Mouse (Mus musculus): ENCODE data around the gene Smim14. TPM values are rescaled to one million over a fixed set of nuclear protein-coding genes. Genes with fewer than 3 reads are reported as not detected.

The Smim14 gene
- total RNA-seq, 1 experiment from 2014 or later: 104 TPM

DNA sequence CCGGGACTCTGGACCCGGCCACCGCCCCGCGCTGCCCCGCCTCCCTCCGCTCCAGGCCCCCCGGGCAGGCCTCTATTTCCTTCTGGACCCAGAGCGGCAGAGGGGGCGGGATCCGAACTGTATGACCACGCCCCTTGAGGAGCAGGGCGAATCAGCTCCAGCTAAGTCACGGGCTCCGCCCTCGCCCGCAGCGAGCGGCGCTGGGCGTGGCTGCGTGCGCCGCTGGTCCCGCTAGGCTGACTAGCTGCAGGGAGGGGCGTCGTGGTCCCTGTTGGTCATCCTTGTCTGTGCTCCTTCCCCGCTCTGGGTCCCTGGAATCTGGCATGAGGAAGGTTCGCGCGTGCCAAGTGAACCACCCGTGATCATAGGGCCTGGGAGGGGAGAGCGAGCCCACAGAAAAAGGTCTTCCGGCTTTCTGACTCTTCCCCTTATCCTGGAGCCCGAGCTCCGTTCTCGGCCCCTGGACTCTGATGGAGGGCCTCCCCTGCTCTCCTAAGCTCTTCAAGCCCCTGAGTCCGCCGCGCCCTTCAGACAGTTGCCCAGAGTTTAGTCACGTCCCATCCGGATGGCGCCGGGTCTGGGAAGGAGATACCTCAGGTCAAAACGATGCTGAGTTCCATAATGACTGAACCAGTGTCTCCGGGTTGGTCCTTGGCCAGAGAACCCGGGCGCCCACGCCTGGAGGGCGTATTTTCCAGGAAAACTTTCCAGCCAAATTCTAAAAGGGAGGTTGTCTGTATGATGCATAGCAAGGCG lies 101.0 kb downstream of the Smim14 start, which contains the start of gene Ugdh:
Gene Ugdh, minus strand, starts transcription at position 144 of the 756 bp plus-strand sequence.
- peak; percentile 96 to 98 for ATAC-seq (replicated peaks in 1 of 2; ENCODE audit: insufficient read depth in 1 of 2, low FRiP score in 2 of 2, low TSS enrichment in 1 of 2, low read depth in 1 of 2, poor library complexity in 2 of 2, severe bottlenecking in 2 of 2)

DNA sequence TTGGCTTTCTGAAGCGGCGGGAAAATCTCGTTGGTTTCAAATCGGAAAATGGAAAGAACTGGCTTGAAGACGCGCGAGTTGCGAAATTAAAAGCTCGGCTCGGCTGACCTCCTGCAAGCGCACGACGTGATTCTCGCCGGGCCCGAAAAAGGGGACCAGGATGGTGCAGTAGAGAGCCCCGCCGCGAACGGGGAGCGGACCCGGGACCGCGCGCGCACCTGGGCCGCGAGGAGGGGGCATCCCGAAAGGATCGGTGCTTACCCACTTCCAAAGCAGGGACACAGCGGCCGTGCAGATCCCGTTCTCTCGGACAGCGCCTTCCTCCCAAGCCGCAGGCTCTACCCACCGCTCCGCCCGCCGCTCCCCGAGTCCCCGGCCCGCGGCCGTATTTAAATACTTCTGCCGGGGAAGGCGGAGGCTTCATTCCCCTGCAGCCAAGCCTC lies 101.6 kb downstream of the Smim14 start:
- ATAC-seq (replicated peaks in 1 of 2; ENCODE audit: insufficient read depth in 1 of 2, low FRiP score in 2 of 2, low TSS enrichment in 1 of 2, low read depth in 1 of 2, poor library complexity in 2 of 2, severe bottlenecking in 2 of 2): peak in 1 of 2 experiments; percentile 5; a peak in 1 of 4 replicates

DNA sequence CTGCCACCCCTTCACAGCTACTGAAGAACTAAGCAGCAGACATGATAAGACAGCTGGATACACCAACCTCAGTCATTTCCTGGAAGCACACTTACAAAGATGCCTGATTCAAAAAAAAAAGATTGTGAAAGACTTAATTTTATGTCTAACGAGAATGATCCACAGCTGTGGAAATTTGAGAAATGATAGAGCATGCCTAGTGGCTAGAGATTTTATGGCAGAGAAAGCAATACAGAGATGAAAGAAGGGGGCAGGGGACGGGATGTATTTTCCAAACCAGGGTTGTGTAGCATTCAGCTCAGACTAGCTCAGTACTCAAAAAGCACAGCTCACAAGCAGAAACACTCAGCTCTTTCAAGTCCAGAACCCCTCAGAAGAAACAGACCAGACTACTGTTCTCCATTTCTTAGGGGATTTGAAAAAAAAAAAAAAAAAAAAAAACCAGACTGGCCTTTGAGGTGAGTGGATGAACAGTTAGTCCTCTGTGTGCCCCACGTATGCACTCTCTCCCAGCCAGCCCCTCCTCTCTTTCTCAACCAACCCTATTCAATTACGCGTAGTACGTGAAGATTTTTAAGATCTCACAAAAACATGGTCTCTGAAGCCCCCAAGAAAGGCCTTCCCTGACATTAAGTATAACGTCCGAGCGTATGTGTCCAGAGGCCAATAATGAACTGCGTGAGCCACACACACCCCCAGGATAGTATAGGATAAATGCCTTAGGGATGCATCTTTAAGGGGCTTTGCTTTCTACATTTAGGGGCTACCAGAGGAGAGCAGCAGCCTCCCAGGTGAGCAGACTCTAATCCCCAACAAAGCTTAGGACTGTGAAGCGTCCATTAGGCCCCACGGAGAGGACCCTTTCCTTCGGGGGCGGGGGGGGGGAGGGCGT lies 102.3 kb downstream of the Smim14 start:
- ATAC-seq (replicated peaks in 1 of 2; ENCODE audit: insufficient read depth in 1 of 2, low FRiP score in 2 of 2, low TSS enrichment in 1 of 2, low read depth in 1 of 2, poor library complexity in 2 of 2, severe bottlenecking in 2 of 2): no peak

DNA sequence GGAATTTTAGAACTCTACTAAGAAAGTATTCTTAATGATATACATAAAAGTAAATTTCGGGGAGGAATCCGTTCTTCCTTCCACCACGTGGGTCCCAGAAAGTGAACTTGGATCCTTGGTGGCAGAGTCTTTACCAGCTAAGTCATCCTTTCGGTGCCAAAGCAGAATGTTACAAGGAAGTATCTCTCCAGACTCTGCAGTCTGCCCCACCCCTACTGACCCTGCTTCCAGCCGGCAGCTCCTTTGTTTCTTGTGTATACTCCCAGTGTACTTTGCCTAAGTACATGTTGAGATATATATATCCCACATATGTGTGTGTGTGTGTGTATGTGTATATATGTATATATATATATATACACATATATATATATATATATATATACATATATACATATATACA lies 107.5 kb downstream of the Smim14 start:
- ATAC-seq (replicated peaks in 1 of 2; ENCODE audit: insufficient read depth in 1 of 2, low FRiP score in 2 of 2, low TSS enrichment in 1 of 2, low read depth in 1 of 2, poor library complexity in 2 of 2, severe bottlenecking in 2 of 2): no peak

DNA sequence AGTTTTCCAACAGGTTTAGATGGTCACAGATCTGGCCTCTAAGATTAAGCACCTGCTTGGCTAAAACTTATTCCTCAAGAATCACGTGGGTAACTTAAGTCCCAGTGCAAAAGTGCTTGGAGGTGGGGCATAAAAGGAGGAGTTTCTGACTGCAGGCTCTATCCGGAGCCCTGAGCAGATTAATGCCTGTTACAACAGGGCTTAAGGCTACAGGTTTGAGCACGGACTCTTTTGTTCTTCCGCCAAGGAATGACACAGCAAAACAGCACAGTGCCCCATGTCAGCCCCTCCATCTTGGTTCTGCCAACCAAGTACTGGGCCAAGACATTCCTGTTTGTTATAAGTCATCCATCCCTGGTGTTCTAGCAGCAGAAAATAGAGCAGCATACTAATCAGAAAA lies 108.7 kb downstream of the Smim14 start:
- ATAC-seq (replicated peaks in 1 of 2; ENCODE audit: insufficient read depth in 1 of 2, low FRiP score in 2 of 2, low TSS enrichment in 1 of 2, low read depth in 1 of 2, poor library complexity in 2 of 2, severe bottlenecking in 2 of 2): no peak

DNA sequence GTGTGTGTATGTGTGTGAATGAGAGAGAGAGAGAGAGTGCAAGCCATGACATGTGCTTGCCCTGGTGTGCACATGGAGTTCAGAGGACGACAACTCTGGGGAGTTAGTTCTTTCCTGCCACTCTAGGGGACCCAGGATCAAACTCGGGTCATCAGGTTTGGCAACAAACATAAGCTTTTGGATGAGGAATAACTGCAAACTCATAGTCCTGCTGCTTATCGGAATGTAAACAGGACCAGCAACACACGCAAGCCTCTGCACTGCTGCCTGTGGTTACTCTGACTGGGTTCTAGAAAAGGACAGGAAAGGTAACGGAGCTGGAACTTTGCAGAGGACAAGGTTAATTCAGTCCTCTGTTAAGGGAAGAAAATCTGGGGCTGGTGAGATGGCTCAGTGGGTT lies 111.7 kb downstream of the Smim14 start:
- no peak for ATAC-seq (replicated peaks in 1 of 2; ENCODE audit: insufficient read depth in 1 of 2, low FRiP score in 2 of 2, low TSS enrichment in 1 of 2, low read depth in 1 of 2, poor library complexity in 2 of 2, severe bottlenecking in 2 of 2)

DNA sequence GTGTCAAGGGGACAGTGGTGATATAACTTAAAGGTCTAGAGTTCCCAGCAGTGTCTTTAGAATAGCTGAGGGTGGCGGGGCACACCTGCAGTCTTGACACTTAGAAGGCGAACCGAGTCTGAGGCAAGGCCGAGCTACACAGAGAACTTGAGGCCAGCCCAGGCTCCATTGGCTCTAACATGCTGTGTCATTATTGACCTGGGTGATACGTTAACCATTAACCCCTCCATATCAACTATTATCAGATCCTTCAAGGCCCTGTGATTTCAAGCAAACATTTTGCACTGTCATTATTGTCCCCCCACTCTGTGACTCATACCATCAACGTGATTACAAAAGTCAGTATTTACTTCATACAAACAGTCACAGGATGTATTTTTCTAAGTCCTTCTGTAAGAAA lies 112.8 kb downstream of the Smim14 start:
- no peak for ATAC-seq (replicated peaks in 1 of 2; ENCODE audit: insufficient read depth in 1 of 2, low FRiP score in 2 of 2, low TSS enrichment in 1 of 2, low read depth in 1 of 2, poor library complexity in 2 of 2, severe bottlenecking in 2 of 2)

DNA sequence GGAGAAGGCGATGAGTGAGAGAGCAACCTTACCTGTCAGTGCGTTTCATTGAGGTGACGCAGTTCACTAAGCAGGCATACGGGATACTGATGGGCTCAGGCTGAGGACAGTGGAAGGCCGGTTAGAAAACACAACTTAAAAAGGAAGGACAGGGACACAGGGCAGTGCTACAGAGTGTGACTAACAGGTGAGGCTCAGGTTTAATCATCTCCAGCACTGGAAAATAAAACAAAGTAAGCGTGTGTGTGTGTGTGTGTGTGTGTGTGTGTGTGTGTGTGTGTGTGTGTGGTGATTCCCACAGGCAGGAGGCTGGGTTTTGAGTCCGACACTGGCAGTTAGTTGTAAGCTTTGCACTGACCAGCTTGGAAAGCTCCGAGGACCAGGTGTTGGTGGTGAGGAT lies 114.2 kb downstream of the Smim14 start:
- no peak for ATAC-seq (replicated peaks in 1 of 2; ENCODE audit: insufficient read depth in 1 of 2, low FRiP score in 2 of 2, low TSS enrichment in 1 of 2, low read depth in 1 of 2, poor library complexity in 2 of 2, severe bottlenecking in 2 of 2)

DNA sequence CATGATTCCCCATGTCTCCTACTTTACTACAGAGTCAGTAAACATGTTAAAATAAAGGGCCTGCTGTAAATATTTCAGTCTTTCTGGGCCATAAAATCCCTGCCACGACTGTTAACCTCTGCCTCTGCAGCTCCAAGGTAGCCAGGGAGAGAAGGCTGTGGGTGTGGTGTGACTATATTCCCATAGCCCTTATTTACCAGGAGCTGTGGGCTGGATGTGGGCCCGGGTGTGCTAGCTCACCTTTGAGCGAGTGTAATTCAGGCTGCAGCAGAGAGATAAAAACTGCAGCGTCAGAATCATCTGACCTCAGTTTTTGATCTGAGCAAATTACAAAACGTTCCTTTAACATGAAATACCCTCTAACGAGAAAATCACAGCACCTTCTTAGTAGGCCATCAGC lies 116.2 kb downstream of the Smim14 start:
- no peak for ATAC-seq (replicated peaks in 1 of 2; ENCODE audit: insufficient read depth in 1 of 2, low FRiP score in 2 of 2, low TSS enrichment in 1 of 2, low read depth in 1 of 2, poor library complexity in 2 of 2, severe bottlenecking in 2 of 2)

DNA sequence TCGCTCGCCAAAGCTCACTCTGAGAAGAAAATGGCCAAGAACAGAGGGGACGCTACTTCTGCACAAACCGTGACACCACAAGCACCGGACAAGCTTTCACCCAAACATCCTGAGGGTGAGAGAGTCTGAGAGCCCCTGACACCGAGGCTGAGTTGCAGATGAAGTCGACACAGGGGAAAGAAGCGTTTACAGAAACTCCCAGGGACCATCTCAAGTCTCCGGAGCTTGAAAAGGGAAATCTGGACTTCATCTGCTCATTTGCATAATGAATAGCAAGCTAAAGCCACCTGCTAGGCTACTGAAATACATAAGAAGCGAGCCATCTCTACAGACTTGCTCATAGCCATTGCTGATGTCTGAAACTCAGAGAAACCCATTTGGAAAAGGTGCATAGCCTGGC lies 117.8 kb downstream of the Smim14 start:
- no peak for ATAC-seq (replicated peaks in 1 of 2; ENCODE audit: insufficient read depth in 1 of 2, low FRiP score in 2 of 2, low TSS enrichment in 1 of 2, low read depth in 1 of 2, poor library complexity in 2 of 2, severe bottlenecking in 2 of 2)

DNA sequence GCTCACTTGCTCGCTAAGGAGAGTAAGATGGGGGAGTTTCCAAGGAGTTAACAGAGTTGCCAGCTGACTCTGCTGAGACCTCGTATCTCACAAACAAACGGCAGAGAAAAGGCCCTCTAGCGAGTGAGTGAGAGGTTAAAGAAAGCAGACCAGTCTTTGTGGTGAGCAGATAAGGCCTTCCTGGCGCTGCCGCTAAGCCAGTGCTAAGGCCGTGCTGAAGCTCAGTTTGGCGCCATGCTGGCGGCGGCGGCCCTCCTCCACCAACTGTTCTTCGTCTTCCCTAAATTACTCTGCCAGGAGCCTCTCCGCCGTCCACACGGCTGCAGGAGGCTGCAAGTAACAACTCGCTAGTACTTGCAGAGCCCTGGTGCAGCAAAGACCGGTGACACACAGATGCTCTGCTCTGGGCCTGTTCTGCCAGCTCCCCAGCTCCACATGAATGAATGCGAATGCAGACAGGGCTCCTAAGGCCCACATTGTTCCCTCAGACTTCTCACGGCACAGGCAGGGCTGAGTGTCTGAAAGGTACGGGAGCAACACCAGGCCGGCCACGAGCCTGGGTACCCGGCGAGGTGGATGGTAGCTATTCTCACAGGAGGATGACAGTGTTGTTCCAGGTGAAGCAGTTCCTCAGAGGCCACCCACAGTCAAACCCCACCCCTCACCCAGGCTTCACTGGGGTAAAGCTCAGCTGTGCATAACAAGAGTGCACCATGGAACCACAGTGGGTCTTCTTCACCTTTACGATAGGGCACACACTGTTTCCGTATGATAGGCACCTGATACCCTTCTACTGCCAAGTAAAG lies 121.1 kb downstream of the Smim14 start:
- peak in 1 of 2 experiments; percentile 36; a peak in 1 of 4 replicates for ATAC-seq (replicated peaks in 1 of 2; ENCODE audit: insufficient read depth in 1 of 2, low FRiP score in 2 of 2, low TSS enrichment in 1 of 2, low read depth in 1 of 2, poor library complexity in 2 of 2, severe bottlenecking in 2 of 2)

DNA sequence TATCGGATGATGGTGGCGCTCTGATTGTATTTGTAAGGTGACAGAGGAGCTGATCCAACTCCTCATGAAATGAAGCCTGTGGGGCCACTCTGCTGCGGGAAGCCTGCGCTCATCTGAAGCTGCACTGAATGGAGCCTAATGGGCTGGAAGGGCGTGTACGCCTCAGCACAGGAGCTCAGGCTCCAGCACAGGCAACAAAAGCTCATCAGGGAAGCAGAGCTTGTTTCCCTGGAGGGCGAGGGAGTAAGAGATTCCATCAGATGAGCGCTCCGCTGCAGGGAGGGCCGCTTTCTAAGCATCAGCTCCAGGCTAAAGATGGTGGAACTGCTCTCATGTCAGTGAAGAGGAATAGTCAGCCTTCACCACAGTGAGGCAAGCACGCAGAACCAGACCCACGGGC lies 129.0 kb downstream of the Smim14 start:
- no peak for ATAC-seq (replicated peaks in 1 of 2; ENCODE audit: insufficient read depth in 1 of 2, low FRiP score in 2 of 2, low TSS enrichment in 1 of 2, low read depth in 1 of 2, poor library complexity in 2 of 2, severe bottlenecking in 2 of 2)

DNA sequence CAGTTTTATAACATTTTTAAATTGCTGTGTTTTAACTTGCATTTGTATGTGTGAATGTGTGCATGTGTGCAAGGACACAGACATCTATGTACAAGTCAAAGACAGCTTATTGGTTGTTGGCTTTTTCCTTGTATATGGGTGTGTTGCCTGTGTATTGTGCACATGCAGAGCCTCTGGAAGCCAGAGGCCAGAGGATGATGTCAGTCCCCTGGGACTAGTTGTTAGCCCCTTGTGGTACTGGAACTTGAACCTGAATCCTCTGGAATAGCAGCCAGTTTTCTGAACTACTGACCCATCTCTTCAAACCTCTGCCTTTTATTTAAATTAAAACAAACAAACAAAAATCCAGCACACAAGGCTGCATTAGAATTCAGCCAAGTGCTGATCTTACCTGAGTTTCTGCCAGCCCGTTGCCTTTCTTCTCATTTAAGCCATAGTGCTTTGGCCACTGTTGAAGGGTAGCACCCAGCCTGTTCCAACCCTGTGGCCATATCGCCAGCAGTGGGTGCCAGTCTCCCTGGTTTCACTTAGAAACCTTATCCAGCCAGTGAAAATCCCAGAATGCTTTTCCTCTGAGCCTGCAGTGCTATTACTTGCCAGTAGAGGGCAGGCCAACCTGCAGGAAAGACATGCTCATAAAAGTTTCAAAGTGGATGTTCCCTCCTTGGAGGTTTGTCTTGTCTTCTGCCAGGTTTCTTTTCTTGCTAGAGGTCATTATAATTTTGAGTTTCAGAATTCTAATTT lies 135.6 kb downstream of the Smim14 start:
- ATAC-seq (replicated peaks in 1 of 2; ENCODE audit: insufficient read depth in 1 of 2, low FRiP score in 2 of 2, low TSS enrichment in 1 of 2, low read depth in 1 of 2, poor library complexity in 2 of 2, severe bottlenecking in 2 of 2): peak; percentile 73 to 93

Other genes starting within 250 kb of the Smim14 start
- gene Rfc1, start 201.5 kb downstream of the Smim14 start, total RNA-seq (2017): 128 and 149 TPM in 2 replicates
- not detected in 2 replicates for gene Klb, start 188.9 kb downstream of the Smim14 start, total RNA-seq (2017)
- 2,495 and 3,028 TPM in 2 replicates for gene Rpl9, start 145.7 kb downstream of the Smim14 start, total RNA-seq (2017)
- gene Lias, start 145.7 kb downstream of the Smim14 start, total RNA-seq (2017): 32.8 and 59.2 TPM in 2 replicates
- 24.6 and 41.0 TPM in 2 replicates for gene Ugdh, start 101.2 kb downstream of the Smim14 start, total RNA-seq (2017)
- not detected in 2 replicates for gene Gm43552, start 44.4 kb downstream of the Smim14 start, total RNA-seq (2017)
- 28.9 and 79.7 TPM in 2 replicates for gene Ube2k, start within 50 bp of the Smim14 start, total RNA-seq (2017)
- gene Pds5a, start 161.1 kb upstream of the Smim14 start, total RNA-seq (2017): 289 and 306 TPM in 2 replicates
- gene N4bp2, start 226.3 kb upstream of the Smim14 start, total RNA-seq (2017): 50.7 and 69.6 TPM in 2 replicates

Data from hematopoietic stem cell, adult 5-6 weeks (primary cell).